Mouse (Mus musculus): Measurements from ENCODE around the gene Slc36a2. TPM values are rescaled to one million over a fixed set of nuclear protein-coding genes. Genes with fewer than 3 reads are reported as not detected.

Gene Slc36a2
- polyA plus RNA-seq, 1 experiment, result not detected

DNA sequence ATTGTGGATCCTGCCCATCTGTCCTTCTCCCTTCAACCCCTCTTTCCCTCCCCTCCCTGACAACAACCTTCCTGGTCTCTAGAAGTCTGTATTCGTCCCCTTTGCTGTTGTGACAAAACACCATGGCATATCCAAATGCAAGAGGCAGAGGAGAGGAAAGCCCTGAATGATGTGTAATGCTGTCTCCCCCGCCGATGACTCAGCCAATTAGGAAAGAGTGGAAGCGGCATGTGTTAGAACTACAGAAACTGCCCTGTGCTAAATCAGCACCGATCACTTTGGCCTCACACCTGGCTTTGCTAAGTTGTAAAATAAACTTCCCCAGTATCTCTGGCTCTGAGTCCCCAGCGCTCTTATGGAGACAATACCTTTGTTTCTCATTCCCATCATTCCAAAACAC, 12.2 kb upstream of the Slc36a2 start:
- 48% methylated on average over 6 of the region's 6 CpGs for WGBS
- H3K4me3 ChIP-seq (ENCODE audit: insufficient read depth, low read depth, low read length), result no peak overlapping the region
- H3K27ac ChIP-seq (ENCODE audit: insufficient read depth, low read depth, low read length), result no peak overlapping the region
- H3K4me1 ChIP-seq (ENCODE audit: control insufficient read depth, insufficient read depth, low read length), result peaks cover 8% of the 10 kb centered on the region; the same call in 1 of the 2 replicates
- no peak for TF ChIP-seq POLR2A (IDR thresholded peaks at IDR 0.05; ENCODE audit: insufficient read depth, low read depth, low read length)

DNA sequence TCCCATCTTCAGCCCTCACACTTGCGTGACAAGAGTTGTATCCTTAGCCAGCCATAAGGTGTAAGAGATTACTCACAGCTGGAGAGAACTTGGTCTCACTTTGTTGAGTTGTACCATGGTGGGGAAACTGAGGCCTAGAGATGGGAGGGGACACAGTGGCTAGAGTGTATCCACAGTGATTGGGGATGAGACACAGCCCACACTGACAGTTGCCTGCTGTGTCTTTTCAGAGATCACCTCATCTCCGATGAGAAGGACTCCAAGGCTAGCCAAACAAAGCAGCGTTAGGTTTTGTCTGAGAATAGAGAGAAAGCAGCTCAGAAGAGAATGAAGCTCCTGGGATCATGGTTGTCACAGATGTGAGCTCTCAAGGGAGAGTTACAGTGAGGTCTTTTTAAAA, 5.3 kb upstream of the Slc36a2 start:
- TF ChIP-seq POLR2A (IDR thresholded peaks at IDR 0.05; ENCODE audit: insufficient read depth, low read depth, low read length), result no peak
- no peak for TF ChIP-seq CTCF (IDR thresholded peaks at IDR 0.05; ENCODE audit: insufficient read depth, low read depth, low read length)
- 91% methylated on average over 3 of the region's 3 CpGs for WGBS
- Histone ChIP-seq H3K4me1 (ENCODE audit: control insufficient read depth, insufficient read depth, low read length) (peaks cover 17% of the 10 kb centered on the region), H3K27ac (ENCODE audit: insufficient read depth, low read depth, low read length) (no peak overlapping the region), H3K4me3 (ENCODE audit: insufficient read depth, low read depth, low read length) (no peak overlapping the region)

DNA sequence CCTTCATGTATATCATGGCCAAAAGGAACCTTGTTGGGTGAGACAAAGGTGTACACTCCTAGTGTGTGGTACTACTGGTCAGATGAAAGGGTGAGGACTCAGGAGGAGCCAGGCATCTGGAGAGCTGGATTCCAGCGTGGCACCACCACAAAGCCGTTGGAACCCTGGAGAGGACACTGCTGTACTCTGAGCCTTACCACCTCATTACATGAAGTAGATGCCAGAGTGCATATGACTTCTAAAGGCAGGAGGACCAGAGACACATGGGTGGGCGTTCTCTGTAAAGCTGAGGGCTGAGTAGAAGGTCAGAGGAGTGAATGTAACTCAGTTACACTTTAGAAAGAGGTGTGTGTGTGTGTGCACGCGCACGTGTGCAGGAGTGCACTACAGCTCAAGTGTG, 2.9 kb upstream of the Slc36a2 start:
- peaks cover 14% of the 10 kb centered on the region for H3K4me1 ChIP-seq (ENCODE audit: control insufficient read depth, insufficient read depth, low read length)
- no peak overlapping the region for H3K27ac ChIP-seq (ENCODE audit: insufficient read depth, low read depth, low read length)
- 71% methylated on average over 6 of the region's 6 CpGs for WGBS
- H3K4me3 ChIP-seq (ENCODE audit: insufficient read depth, low read depth, low read length), result no peak overlapping the region
- no peak for TF ChIP-seq CTCF (IDR thresholded peaks at IDR 0.05; ENCODE audit: insufficient read depth, low read depth, low read length)
- no peak for TF ChIP-seq POLR2A (IDR thresholded peaks at IDR 0.05; ENCODE audit: insufficient read depth, low read depth, low read length)

DNA sequence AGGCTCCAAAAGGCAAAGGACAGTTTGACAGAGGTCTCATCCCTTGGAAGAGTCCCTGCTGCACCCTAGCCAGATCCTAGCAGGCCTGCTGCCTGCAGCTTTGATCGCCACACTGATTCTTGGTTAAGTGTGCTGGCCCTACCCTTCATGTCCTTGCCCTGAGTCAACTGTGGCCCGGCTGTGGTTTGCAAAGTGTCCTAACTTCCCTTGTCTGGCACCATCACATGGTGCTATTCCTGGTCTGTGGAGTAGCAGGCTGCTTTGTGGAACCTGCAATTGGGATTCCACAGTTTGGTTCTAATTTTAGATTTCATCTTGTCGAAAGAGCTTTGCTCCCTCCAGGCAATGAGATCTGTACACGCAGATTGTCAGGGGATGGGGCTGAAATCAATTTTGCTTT, 2.4 kb upstream of the Slc36a2 start:
- H3K27ac ChIP-seq (ENCODE audit: insufficient read depth, low read depth, low read length), result no peak overlapping the region
- TF ChIP-seq CTCF (IDR thresholded peaks at IDR 0.05; ENCODE audit: insufficient read depth, low read depth, low read length) (no peak), POLR2A (IDR thresholded peaks at IDR 0.05; ENCODE audit: insufficient read depth, low read depth, low read length) (no peak)
- WGBS, result 39% methylated on average over 4 of the region's 4 CpGs

GRCm38 (mm10) chr11:55184246-55184645, 631 bp downstream of the Slc36a2 start:
- 93% methylated on average over 5 of the region's 5 CpGs for whole genome bisulfite sequencing

More for the DNA sequence above, 2.4 kb upstream of the Slc36a2 start:
- Histone ChIP-seq H3K4me3 (ENCODE audit: insufficient read depth, low read depth, low read length) (no peak overlapping the region), H3K4me1 (ENCODE audit: control insufficient read depth, insufficient read depth, low read length) (peaks cover 14% of the 10 kb centered on the region)

GRCm38 (mm10) chr11:55183124-55183523, 1.8 kb downstream of the Slc36a2 start:
- no peak for TF ChIP-seq POLR2A (IDR thresholded peaks at IDR 0.05; ENCODE audit: insufficient read depth, low read depth, low read length)
- 62% methylated on average over 7 of the region's 7 CpGs for WGBS

More at GRCm38 (mm10) chr11:55184246-55184645, 631 bp downstream of the Slc36a2 start:
- Histone ChIP-seq H3K4me3 (ENCODE audit: insufficient read depth, low read depth, low read length) (no peak overlapping the region), H3K27ac (ENCODE audit: insufficient read depth, low read depth, low read length) (no peak overlapping the region), H3K4me1 (ENCODE audit: control insufficient read depth, insufficient read depth, low read length) (peaks cover 14% of the 10 kb centered on the region)
- no peak for TF ChIP-seq POLR2A (IDR thresholded peaks at IDR 0.05; ENCODE audit: insufficient read depth, low read depth, low read length)
- TF ChIP-seq CTCF (IDR thresholded peaks at IDR 0.05; ENCODE audit: insufficient read depth, low read depth, low read length), result no peak

GRCm38 (mm10) chr11:55179856-55180255, 5.0 kb downstream of the Slc36a2 start:
- 86% methylated on average over 3 of the region's 3 CpGs for WGBS
- no peak for TF ChIP-seq CTCF (IDR thresholded peaks at IDR 0.05; ENCODE audit: insufficient read depth, low read depth, low read length)
- H3K27ac ChIP-seq (ENCODE audit: insufficient read depth, low read depth, low read length), result no peak overlapping the region
- H3K4me1 ChIP-seq (ENCODE audit: control insufficient read depth, insufficient read depth, low read length), result peaks cover 6% of the 10 kb centered on the region; the same call in 1 of the 2 replicates
- no peak overlapping the region for H3K4me3 ChIP-seq (ENCODE audit: insufficient read depth, low read depth, low read length)

More at GRCm38 (mm10) chr11:55183124-55183523, 1.8 kb downstream of the Slc36a2 start:
- Histone ChIP-seq H3K27ac (ENCODE audit: insufficient read depth, low read depth, low read length) (no peak overlapping the region), H3K4me1 (ENCODE audit: control insufficient read depth, insufficient read depth, low read length) (peaks cover 14% of the 10 kb centered on the region), H3K4me3 (ENCODE audit: insufficient read depth, low read depth, low read length) (no peak overlapping the region)

DNA sequence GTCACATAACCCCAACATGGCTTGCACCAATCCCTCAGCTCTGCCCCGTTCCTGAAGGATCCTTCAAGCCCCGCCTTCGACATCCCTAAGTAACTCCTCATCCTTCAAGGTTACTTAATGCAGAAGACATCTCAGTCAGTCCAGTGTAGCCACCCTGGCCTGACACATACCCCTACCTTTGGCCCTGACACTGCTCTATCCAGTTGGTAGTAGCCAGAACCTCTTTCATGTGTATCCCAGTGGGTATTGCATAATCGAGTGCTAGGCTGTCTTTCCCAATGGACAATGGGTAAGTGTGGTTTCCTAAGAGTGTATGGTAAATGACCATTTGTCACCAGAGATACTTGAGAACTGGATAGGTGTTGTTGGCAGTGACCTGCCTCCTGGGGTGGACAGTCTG, 6.0 kb downstream of the Slc36a2 start:
- Histone ChIP-seq H3K4me1 (ENCODE audit: control insufficient read depth, insufficient read depth, low read length) (peaks cover 2% of the 10 kb centered on the region; the same call in 1 of the 2 replicates), H3K4me3 (ENCODE audit: insufficient read depth, low read depth, low read length) (no peak overlapping the region), H3K27ac (ENCODE audit: insufficient read depth, low read depth, low read length) (no peak overlapping the region)
- no peak for TF ChIP-seq CTCF (IDR thresholded peaks at IDR 0.05; ENCODE audit: insufficient read depth, low read depth, low read length)
- TF ChIP-seq POLR2A (IDR thresholded peaks at IDR 0.05; ENCODE audit: insufficient read depth, low read depth, low read length), result no peak
- 88% methylated on average over 4 of the region's 4 CpGs for WGBS

GRCm38 (mm10) chr11:55170501-55170900, 14.4 kb downstream of the Slc36a2 start:
- 32% methylated on average over 4 of the region's 4 CpGs for WGBS

DNA sequence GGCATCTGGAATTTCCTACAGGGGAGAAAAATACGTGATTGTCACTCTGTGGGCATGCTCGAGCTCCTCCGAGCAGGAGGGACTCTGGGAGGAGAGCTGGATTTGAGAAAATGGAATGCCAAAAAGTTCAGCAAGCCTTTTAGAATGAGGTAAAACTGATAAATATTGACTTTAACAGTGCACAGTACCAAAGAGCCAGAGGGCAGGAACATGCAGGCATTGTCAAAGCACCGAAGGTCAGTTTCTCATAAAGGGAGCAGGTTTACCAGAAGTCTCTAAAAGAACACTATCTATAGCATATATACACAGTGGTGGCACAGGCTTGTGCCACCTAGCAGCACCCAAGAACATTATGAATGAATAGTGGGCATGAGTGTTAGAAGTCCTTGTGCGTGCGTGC, 16.0 kb downstream of the Slc36a2 start:
- H3K4me1 ChIP-seq (ENCODE audit: control insufficient read depth, insufficient read depth, low read length), result peaks cover 3% of the 10 kb centered on the region
- 94% methylated on average over 6 of the region's 6 CpGs for WGBS
- no peak overlapping the region for H3K4me3 ChIP-seq (ENCODE audit: insufficient read depth, low read depth, low read length)
- no peak overlapping the region for H3K27ac ChIP-seq (ENCODE audit: insufficient read depth, low read depth, low read length)
- TF ChIP-seq CTCF (IDR thresholded peaks at IDR 0.05; ENCODE audit: insufficient read depth, low read depth, low read length) (no peak), POLR2A (IDR thresholded peaks at IDR 0.05; ENCODE audit: insufficient read depth, low read depth, low read length) (no peak)

More at GRCm38 (mm10) chr11:55170501-55170900, 14.4 kb downstream of the Slc36a2 start:
- Histone ChIP-seq H3K4me1 (ENCODE audit: control insufficient read depth, insufficient read depth, low read length) (peaks cover 3% of the 10 kb centered on the region), H3K4me3 (ENCODE audit: insufficient read depth, low read depth, low read length) (no peak overlapping the region), H3K27ac (ENCODE audit: insufficient read depth, low read depth, low read length) (no peak overlapping the region)
- TF ChIP-seq POLR2A (IDR thresholded peaks at IDR 0.05; ENCODE audit: insufficient read depth, low read depth, low read length) (no peak), CTCF (IDR thresholded peaks at IDR 0.05; ENCODE audit: insufficient read depth, low read depth, low read length) (no peak)
